Comparison of ENCODE assay signal across 8 mouse cellular contexts in the genomic region with DNA sequence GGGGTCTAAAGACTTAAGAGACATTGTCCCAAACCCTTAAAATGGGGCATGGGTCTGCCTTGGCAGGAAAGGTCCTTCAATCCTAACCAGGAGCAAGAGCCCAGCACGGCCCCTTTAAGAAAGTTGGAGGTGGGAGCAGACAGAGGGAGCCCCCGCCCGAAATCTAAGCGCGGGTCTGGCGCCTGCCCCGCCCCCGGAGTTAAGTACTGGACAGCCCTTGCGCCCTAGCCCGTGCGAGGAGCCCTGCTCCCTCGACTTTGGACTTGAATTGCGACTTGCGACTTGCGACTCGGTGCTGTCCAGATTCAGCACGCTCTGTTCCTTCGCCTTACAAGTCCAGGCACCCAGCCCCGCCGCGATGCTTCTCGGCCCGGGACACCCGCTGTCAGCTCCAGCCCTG. TPM values are rescaled to one million over a fixed set of nuclear protein-coding genes. Genes with fewer than 3 reads are reported as not detected.
DNase-seq lines count a peak whose midpoint lies in the region; ATAC-seq and TF ChIP-seq lines count a peak whose summit lies in the region.

A gene (plus strand): TSS at position 202 of the 400 bp plus-strand sequence.

- peaks cover 34% of the 10 kb centered on the region for H3K27me3 ChIP-seq in forebrain, embryonic 13.5 days
- 0 out of 2 replicates have a peak, but pooled peaks cover 4% of the 10 kb centered on the region for H3K27me3 ChIP-seq in lung, embryonic 15.5 days

- peak within 1 kb of the TSS; percentile 60 for H3K9ac ChIP-seq in forebrain, embryonic 13.5 days
- peak within 1 kb of the TSS; percentile 43 for H3K9ac ChIP-seq in lung, embryonic 15.5 days

- WGBS in forebrain, embryonic 13.5 days = 2% methylated on average over 24 of the region's 24 CpGs
- under 1% methylated on average over 24 of the region's 24 CpGs for WGBS in lung, embryonic 15.5 days

- no peaks in the 10 kb centered on the region for H3K9me3 ChIP-seq in forebrain, embryonic 13.5 days (replicated peaks)
- no peaks in the 10 kb centered on the region for H3K9me3 ChIP-seq in lung, embryonic 15.5 days

- no peaks in the 10 kb centered on the region for H3K36me3 ChIP-seq in forebrain, embryonic 13.5 days (ENCODE audit: poor library complexity, severe bottlenecking)
- no peaks in the 10 kb centered on the region for H3K36me3 ChIP-seq in lung, embryonic 15.5 days

- no peak for TF ChIP-seq CTCF in brain, embryonic 14.5 days (IDR thresholded peaks at IDR 0.05; ENCODE audit: borderline replicate concordance, extremely low read depth, insufficient read depth, insufficient read length)

- no peak for ATAC-seq in forebrain, embryonic 13.5 days
- ATAC-seq in lung, embryonic 15.5 days (ENCODE audit: borderline replicate concordance, extremely low read depth, low FRiP score, low TSS enrichment) = peak; percentile 66; the same call in 1 of the 2 replicates

- peaks cover 28% of the 10 kb centered on the region for H3K4me1 ChIP-seq in forebrain, embryonic 13.5 days
- H3K4me1 ChIP-seq in lung, embryonic 15.5 days = peaks cover 77% of the 10 kb centered on the region

- peak; percentile 46 for DNase-seq in brain, embryonic 14.5 days (ENCODE audit: low read depth)
- DNase-seq in heart, postnatal 14 days = peak; percentile 77
- peak; percentile 90 to 91 for DNase-seq in kidney, postnatal 36 days
- DNase-seq in skeletal muscle tissue, adult 2 months (ENCODE audit: low read depth, low spot score) = peak; percentile 82
- no peak for DNase-seq in cerebellum, adult 9-10 months
- no peak for DNase-seq in cerebellum, adult 11-12 months

- TF ChIP-seq POLR2A in brain, embryonic 14.5 days (IDR thresholded peaks at IDR 0.05; ENCODE audit: borderline replicate concordance, extremely low read depth, insufficient read depth, insufficient read length, poor library complexity, severe bottlenecking) = no peak

- no peak within 1 kb of the TSS for H3K27ac ChIP-seq in forebrain, embryonic 13.5 days
- H3K27ac ChIP-seq in lung, embryonic 15.5 days = peak within 1 kb of the TSS; percentile 51; the same call in 1 of the 2 replicates

- intact Hi-C loops in heart, postnatal 14 days (cut with DNase I) = no loop called here

- peak within 1 kb of the TSS; percentile 30 for H3K4me3 ChIP-seq in forebrain, embryonic 13.5 days
- H3K4me3 ChIP-seq in lung, embryonic 15.5 days = peak within 1 kb of the TSS; percentile 47

- peak within 1 kb of the TSS; percentile 61 for H3K4me2 ChIP-seq in forebrain, embryonic 13.5 days
- peak within 1 kb of the TSS; percentile 67 for H3K4me2 ChIP-seq in lung, embryonic 15.5 days

RNA-seq across cellular contexts. Expression of the gene that starts here (rescaled TPM):
- polyA plus RNA-seq in brain, embryonic 14.5 days (2012; rRNA removed) = 4.4 and 8.2 TPM in 2 replicates
- polyA plus RNA-seq in forebrain, embryonic 13.5 days (2015; fragmentation: Nextera tagmentation; extraction: Ambion mirVana) = 3.0 and 3.1 TPM in 2 replicates
- 10 to 100 TPM; 26.1 to 28.4 TPM for total RNA-seq in heart, postnatal 14 days (2021)
- polyA plus RNA-seq in lung, embryonic 15.5 days (2015; fragmentation: Nextera tagmentation; extraction: Ambion mirVana) = 17.8 and 21.1 TPM in 2 replicates

Comparison
In these comparisons a context has a peak if more than half of its experiments do, and no peak if none do; other contexts are left out.
1. DNase-seq: peak in brain, embryonic 14.5 days (single experiment), heart, postnatal 14 days (2 of 2), kidney, postnatal 36 days (2 of 2) and skeletal muscle tissue, adult 2 months (single experiment); none in cerebellum, adult 9-10 months (single experiment) and cerebellum, adult 11-12 months (single experiment).